Mouse (Mus musculus) ES-Bruce4 (cell line): ENCODE results near the gene Ssr2.

Experiments
- CTCF ChIP-seq: IDR thresholded peaks from one replicate; pipeline ENCODE4 v1.8.1; 2011; ENCODE audit warnings: low read depth, low read length
- EP300 ChIP-seq: IDR thresholded peaks from 2 replicates; pipeline ENCODE4 v1.6.1; 2011; ENCODE audit warnings: low read depth, low read length; ENCODE audit not compliant: insufficient read depth
- POLR2A ChIP-seq: IDR thresholded peaks from one replicate; pipeline ENCODE4 v1.8.1; 2011; ENCODE audit warnings: low read length; ENCODE audit not compliant: insufficient read depth

DNA sequence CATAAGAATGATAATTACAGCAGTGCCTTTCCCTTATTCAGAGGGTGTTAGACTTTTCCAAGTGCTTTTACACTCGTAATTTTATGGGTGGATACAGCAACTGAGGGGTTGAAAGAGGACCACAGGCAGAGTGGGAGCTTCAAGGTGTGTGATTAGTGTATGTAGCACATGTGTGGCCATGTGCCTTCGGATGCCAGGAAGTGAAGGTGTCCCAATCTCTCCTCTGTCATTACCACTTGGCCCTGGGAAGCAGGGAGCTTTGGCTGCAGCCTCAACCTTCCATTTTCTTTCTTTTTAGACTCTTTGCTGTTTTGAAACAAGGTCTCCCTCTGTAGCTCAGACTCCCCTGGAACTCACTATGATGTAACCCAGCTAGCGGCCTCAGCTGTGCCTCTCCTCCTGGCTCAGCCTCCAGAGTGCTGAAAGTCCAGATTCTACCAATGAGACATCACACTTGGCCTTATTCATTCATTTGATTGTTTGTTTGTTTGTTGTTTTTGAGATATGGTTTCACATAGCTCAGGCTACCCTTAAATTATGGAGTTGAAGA lies 41.4 kb downstream of the Ssr2 start:
- TF ChIP-seq EP300 (no peak), CTCF (no peak), POLR2A (no peak)
